Mouse (Mus musculus): ENCODE measurements at regions not wholly inside any gene's neighbourhood (a gene's known extent, or its start where the extent isn't known, plus 50 kb on each side); places are given as distances from the start of the nearest gene placed in this dataset.

- Histone ChIP-seq H3K9ac (ENCODE audit: control insufficient read depth, low read depth, low read length, poor library complexity, severe bottlenecking) (no peak overlapping the region), H3K4me1 (ENCODE audit: control insufficient read depth in 1 of 2, insufficient read depth in 2 of 2, low read length in 2 of 2) (no peaks in the 10 kb centered on the region), H3K27ac (ENCODE audit: control insufficient read depth, low read depth, low read length) (no peak overlapping the region), H3K27me3 (ENCODE audit: control insufficient read depth in 1 of 2, insufficient read depth in 2 of 2, low read length in 2 of 2) (no peaks in the 10 kb centered on the region), H3K79me2 (ENCODE audit: control insufficient read depth, insufficient read depth, low read length, poor library complexity) (no peaks in the 10 kb centered on the region), H3K9me3 (replicated peaks; ENCODE audit: insufficient read depth, low read length) (no peaks in the 10 kb centered on the region), H3K4me3 (ENCODE audit: control insufficient read depth in 1 of 2, insufficient read depth in 1 of 2, low read depth in 2 of 2, low read length in 2 of 2) (no peak overlapping the region), H3K36me3 (ENCODE audit: control insufficient read depth in 1 of 2, insufficient read depth in 2 of 2, low read length in 2 of 2) (no peaks in the 10 kb centered on the region)
- no peak for DNase-seq (ENCODE audit: low read depth, low spot score)
- no peak for TF ChIP-seq GABPA (IDR thresholded peaks at IDR 0.05; ENCODE audit: low read depth, low read length)
- TF ChIP-seq ZKSCAN1 (IDR thresholded peaks at IDR 0.05; ENCODE audit: low read depth, low read length) = no peak
- no peak for TF ChIP-seq RAD21 (IDR thresholded peaks at IDR 0.05; ENCODE audit: low read depth, low read length)
- no peak for TF ChIP-seq BHLHE40 (IDR thresholded peaks at IDR 0.05; ENCODE audit: borderline replicate concordance, low read depth, low read length)
- no peak for TF ChIP-seq UBTF (IDR thresholded peaks at IDR 0.05; ENCODE audit: borderline replicate concordance, insufficient read depth, low read depth, low read length)
- TF ChIP-seq TBP (IDR thresholded peaks at IDR 0.05; ENCODE audit: low read depth, low read length) = no peak
- no peak for TF ChIP-seq MXI1 (IDR thresholded peaks at IDR 0.05; ENCODE audit: low read depth, low read length)
- no peak for TF ChIP-seq NELFE (IDR thresholded peaks at IDR 0.05; ENCODE audit: low read depth, low read length)
- no peak for TF ChIP-seq MYC (IDR thresholded peaks at IDR 0.05; ENCODE audit: low read depth, low read length)
- no peak for TF ChIP-seq ZC3H11A (IDR thresholded peaks at IDR 0.05; ENCODE audit: low read depth, low read length)
- TF ChIP-seq SMC3 (IDR thresholded peaks at IDR 0.05; ENCODE audit: low read depth, low read length) = no peak
- no peak for TF ChIP-seq MEF2A (IDR thresholded peaks at IDR 0.05; ENCODE audit: extremely low read depth, insufficient replicate concordance, low read depth, low read length, poor library complexity, severe bottlenecking)
These were observed 574.1 kb upstream of the Stxbp6 start for GRCm38 (mm10) chr12:45648654-45649053.

GRCm38 (mm10) chr12:45644180-45644579 is 569.7 kb upstream of the Stxbp6 start:
- Histone ChIP-seq H3K9me3 (replicated peaks; ENCODE audit: insufficient read depth, low read length) (no peaks in the 10 kb centered on the region), H3K4me1 (ENCODE audit: control insufficient read depth in 1 of 2, insufficient read depth in 2 of 2, low read length in 2 of 2) (no peaks in the 10 kb centered on the region), H3K4me3 (ENCODE audit: control insufficient read depth in 1 of 2, insufficient read depth in 1 of 2, low read depth in 2 of 2, low read length in 2 of 2) (no peak overlapping the region), H3K27ac (ENCODE audit: control insufficient read depth, low read depth, low read length) (no peak overlapping the region), H3K27me3 (ENCODE audit: control insufficient read depth in 1 of 2, insufficient read depth in 2 of 2, low read length in 2 of 2) (no peaks in the 10 kb centered on the region), H3K36me3 (ENCODE audit: control insufficient read depth in 1 of 2, insufficient read depth in 2 of 2, low read length in 2 of 2) (no peaks in the 10 kb centered on the region), H3K79me2 (ENCODE audit: control insufficient read depth, insufficient read depth, low read length, poor library complexity) (no peaks in the 10 kb centered on the region), H3K9ac (ENCODE audit: control insufficient read depth, low read depth, low read length, poor library complexity, severe bottlenecking) (no peak overlapping the region)
- DNase-seq (ENCODE audit: low read depth, low spot score) = no peak
- TF ChIP-seq KAT2A (conservative IDR thresholded peaks at IDR 0.05; ENCODE audit: low read depth, low read length) (no peak), MYB (IDR thresholded peaks at IDR 0.05; ENCODE audit: low read depth, low read length) (no peak), ZMIZ1 (IDR thresholded peaks at IDR 0.05; ENCODE audit: low read depth, low read length) (no peak), CHD1 (IDR thresholded peaks at IDR 0.05; ENCODE audit: low read depth, low read length) (no peak), HCFC1 (IDR thresholded peaks at IDR 0.05; ENCODE audit: low read depth, low read length) (no peak), MAZ (IDR thresholded peaks at IDR 0.05; ENCODE audit: low read depth, low read length) (no peak), SMC3 (IDR thresholded peaks at IDR 0.05; ENCODE audit: low read depth, low read length) (no peak), NELFE (IDR thresholded peaks at IDR 0.05; ENCODE audit: low read depth, low read length) (no peak), TCF12 (IDR thresholded peaks at IDR 0.05; ENCODE audit: low read depth, low read length) (no peak), USF1 (IDR thresholded peaks at IDR 0.05; ENCODE audit: low read depth, low read length) (no peak), E2F4 (IDR thresholded peaks at IDR 0.05; ENCODE audit: borderline replicate concordance, low read depth, low read length) (no peak), GATA1 (IDR thresholded peaks at IDR 0.05; ENCODE audit: low read depth, low read length) (no peak), MEF2A (IDR thresholded peaks at IDR 0.05; ENCODE audit: extremely low read depth, insufficient replicate concordance, low read depth, low read length, poor library complexity, severe bottlenecking) (no peak), CHD2 (IDR thresholded peaks at IDR 0.05; ENCODE audit: low read length) (no peak), RCOR1 (IDR thresholded peaks at IDR 0.05; ENCODE audit: low read depth, low read length) (no peak)
